Mouse (Mus musculus) embryonic facial prominence, embryonic 12.5 days (tissue): ENCODE measurements around the gene Fmnl2. TPM values are rescaled to one million over a fixed set of nuclear protein-coding genes. Genes with fewer than 3 reads are reported as not detected.

Experiments used
- ATAC-seq: fragments of 200-750 bp; cut with Nextera tagmentation; 2 replicates; pipeline ENCODE4 v1.8.0; 2017; ENCODE audit not compliant: insufficient number of reproducible peaks, insufficient read depth, low FRiP score, low TSS enrichment
- H3K27ac ChIP-seq: fragments of 300-500 bp; sonication (generic); 2 replicates; pipeline ENCODE4 v1.5.1; 2016; ENCODE audit warnings: mild to moderate bottlenecking
- H3K27me3 ChIP-seq: fragments of 300-500 bp; sonication (generic); 2 replicates; pipeline ENCODE4 v1.6.1; 2016; ENCODE audit warnings: mild to moderate bottlenecking, moderate library complexity
- H3K36me3 ChIP-seq: fragments of 300-500 bp; sonication (generic); 2 replicates; pipeline ENCODE4 v1.6.1; 2016; ENCODE audit warnings: mild to moderate bottlenecking
- H3K4me1 ChIP-seq: fragments of 300-500 bp; sonication (generic); 2 replicates; pipeline ENCODE4 v1.6.1; 2016
- H3K4me2 ChIP-seq: fragments of 300-500 bp; sonication (generic); replicated peaks from 2 replicates; pipeline ENCODE4 v1.6.1; 2016; ENCODE audit warnings: mild to moderate bottlenecking, moderate library complexity
- H3K4me3 ChIP-seq: fragments of 300-500 bp; sonication (generic); 2 replicates; pipeline ENCODE4 v1.5.1; 2016; ENCODE audit warnings: mild to moderate bottlenecking
- H3K9ac ChIP-seq: fragments of 300-500 bp; sonication (generic); 2 replicates; pipeline ENCODE4 v1.6.1; 2016; ENCODE audit warnings: mild to moderate bottlenecking, moderate library complexity
- H3K9me3 ChIP-seq: fragments of 300-500 bp; sonication (generic); 2 replicates; pipeline ENCODE4 v1.6.1; 2016; ENCODE audit warnings: mild to moderate bottlenecking, moderate library complexity
- WGBS: fragments of 180-500 bp; shearing (Covaris S2); methylation state at CpG from one replicate; pipeline ENCODE4 v1.1.7; 2016; 5-methylcytosine and 5-hydroxymethylcytosine counted together
- polyA plus RNA-seq: library from polyadenylated mRNA; unstranded; fragments of >200 nt; fragmentation: Nextera tagmentation; extraction: Ambion mirVana; gene quantifications from 2 replicates; pipeline ENCODE4 v1.2.1, GENCODE M21; 2016

Gene Fmnl2
- polyA plus RNA-seq, 1 experiment from 2014 or later = 14.6 TPM

GRCm38 (mm10) chr2:53178966-53179365 is 321.3 kb downstream of the Fmnl2 start:
- Histone ChIP-seq H3K36me3 (peaks cover 15% of the 10 kb centered on the region), H3K9ac (no peak overlapping the region), H3K4me2 (no peak overlapping the region), H3K4me1 (no peaks in the 10 kb centered on the region), H3K27me3 (no peaks in the 10 kb centered on the region), H3K9me3 (no peaks in the 10 kb centered on the region), H3K4me3 (no peak overlapping the region), H3K27ac (no peak overlapping the region)
- no peak for ATAC-seq
- WGBS = 90% methylated on average over 3 of the region's 3 CpGs

GRCm38 (mm10) chr2:53179876-53180275 is 322.2 kb downstream of the Fmnl2 start:
- no peak overlapping the region for H3K9ac ChIP-seq
- no peak overlapping the region for H3K4me2 ChIP-seq
- no peak overlapping the region for H3K4me3 ChIP-seq
- H3K36me3 ChIP-seq = peaks cover 13% of the 10 kb centered on the region
- no peaks in the 10 kb centered on the region for H3K27me3 ChIP-seq
- no peaks in the 10 kb centered on the region for H3K9me3 ChIP-seq
- no peaks in the 10 kb centered on the region for H3K4me1 ChIP-seq
- H3K27ac ChIP-seq = no peak overlapping the region
- ATAC-seq = no peak

Other genes with a start within 250 kb of the Fmnl2 start
- gene Cacnb4, start 181.0 kb upstream of the Fmnl2 start, polyA plus RNA-seq = 1.0 and 1.4 TPM in 2 replicates
- gene Stam2, start 115.6 kb upstream of the Fmnl2 start, polyA plus RNA-seq = 32.0 and 32.8 TPM in 2 replicates